Mouse (Mus musculus) macrophage (primary cell): ENCODE measurements around the gene Krt39. TPM values are rescaled to one million over a fixed set of nuclear protein-coding genes. Genes with fewer than 3 reads are reported as not detected.

Source experiments
- H3K27ac ChIP-seq: fragments of 350-480 bp; formaldehyde crosslinking; 2 replicates; pipeline ENCODE4 v1.9.0; 2021
- H3K36me3 ChIP-seq: fragments of 350-480 bp; formaldehyde crosslinking; 2 replicates; pipeline ENCODE4 v1.9.0; 2021; ENCODE audit errors: inconsistent target
- H3K4me3 ChIP-seq: fragments of 350-480 bp; formaldehyde crosslinking; 2 replicates; pipeline ENCODE4 v1.9.0; 2021; ENCODE audit errors: inconsistent target
- H3K79me2 ChIP-seq: fragments of 350-480 bp; formaldehyde crosslinking; 2 replicates; pipeline ENCODE4 v1.9.0; 2021; ENCODE audit errors: inconsistent target
- WGBS: methylation state at CpG from one replicate; pipeline ENCODE4 v1.1.7; 2026; ENCODE audit warnings: inconsistent platforms; ENCODE audit not compliant: missing documents; 5-methylcytosine and 5-hydroxymethylcytosine counted together
- polyA plus RNA-seq: library from polyadenylated mRNA; stranded (reverse); fragments of 250-400 nt; gene quantifications from 3 replicates; pipeline ENCODE4 v1.2.4, GENCODE M21; 2018; ENCODE audit warnings: inconsistent platforms
- total RNA-seq, 78 experiments: library from RNA; depleted of rRNA; stranded (reverse); fragments of 250-400 nt; gene quantifications; 1 replicate in 9 of 78; 2 replicates in 24 of 78; 3 replicates in 43 of 78; 4 replicates in 2 of 78; pipeline ENCODE4 v1.2.4; 2018; ENCODE audit warnings: inconsistent platforms in 56 of 78

Krt39 gene
- not detected for total RNA-seq (2018; cell fraction: chromatin; rRNA removed)
- not detected for total RNA-seq (2018; cell fraction: cytosol; rRNA removed)
- total RNA-seq (2018; cell fraction: nucleus; rRNA removed) = not detected
- not detected in 3 replicates for polyA plus RNA-seq

DNA sequence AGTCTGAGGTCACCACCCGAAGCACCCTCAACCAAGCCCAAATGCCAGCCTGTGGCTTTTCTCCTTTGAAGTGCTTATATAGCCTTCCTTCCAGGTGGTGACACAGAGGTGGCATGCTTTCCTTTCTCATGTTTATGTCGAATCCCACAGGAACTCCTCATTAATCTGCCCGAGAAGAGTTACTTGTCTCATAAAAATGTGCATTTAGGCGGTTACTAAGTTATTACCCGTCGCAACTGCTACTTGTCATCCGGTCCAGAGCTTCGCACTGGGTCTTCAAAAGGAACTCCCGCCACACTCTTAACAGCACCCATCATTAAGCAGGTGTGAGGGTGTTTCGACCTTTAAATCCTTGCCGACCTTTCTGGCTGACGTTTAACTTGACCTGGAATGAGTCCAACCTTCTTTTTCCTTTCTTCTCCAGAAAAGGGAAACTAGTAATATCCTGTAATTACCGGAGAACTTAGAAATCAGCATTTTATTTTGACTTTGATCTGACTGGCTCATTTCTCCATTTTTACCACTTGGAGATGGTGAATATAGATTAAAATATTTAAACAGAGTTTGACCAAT lies at the start of gene Krt39:
Gene Krt39, minus strand, starts transcription at position 51 of the 573 bp plus-strand sequence.
- Histone ChIP-seq H3K36me3 (no peaks in the 10 kb centered on the region), H3K4me3 (no peak within 1 kb of the TSS), H3K27ac (no peak within 1 kb of the TSS), H3K79me2 (no peaks in the 10 kb centered on the region)
- 71% methylated on average over 13 of the region's 13 CpGs for WGBS

DNA sequence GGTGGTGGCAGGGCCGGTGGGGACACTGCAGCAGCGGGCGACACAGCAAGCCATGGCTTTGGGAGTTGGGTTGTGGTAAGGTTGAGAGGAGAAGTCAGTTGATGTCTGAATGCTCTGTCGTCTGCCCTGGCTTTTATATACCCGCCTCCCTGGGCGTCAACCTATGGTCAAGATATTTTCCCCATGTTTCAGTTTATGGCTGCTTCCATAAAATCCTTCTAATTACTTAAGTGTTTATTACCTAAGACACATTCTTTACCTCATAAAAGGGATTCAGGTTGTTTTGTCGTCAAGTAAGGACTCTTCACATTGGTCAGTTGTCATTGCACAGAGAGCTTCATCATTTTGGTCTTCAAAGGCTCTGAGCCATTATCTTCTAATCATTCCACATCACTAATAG lies 45.4 kb upstream of the Krt39 start, which contains the start of gene Krtap3-1:
Gene Krtap3-1, minus strand, starts transcription at position 101 of the 400 bp plus-strand sequence.
- 84% methylated on average over 7 of the region's 7 CpGs for WGBS
- Histone ChIP-seq H3K4me3 (no peak within 1 kb of the TSS), H3K79me2 (no peaks in the 10 kb centered on the region), H3K36me3 (no peaks in the 10 kb centered on the region), H3K27ac (no peak within 1 kb of the TSS)

DNA sequence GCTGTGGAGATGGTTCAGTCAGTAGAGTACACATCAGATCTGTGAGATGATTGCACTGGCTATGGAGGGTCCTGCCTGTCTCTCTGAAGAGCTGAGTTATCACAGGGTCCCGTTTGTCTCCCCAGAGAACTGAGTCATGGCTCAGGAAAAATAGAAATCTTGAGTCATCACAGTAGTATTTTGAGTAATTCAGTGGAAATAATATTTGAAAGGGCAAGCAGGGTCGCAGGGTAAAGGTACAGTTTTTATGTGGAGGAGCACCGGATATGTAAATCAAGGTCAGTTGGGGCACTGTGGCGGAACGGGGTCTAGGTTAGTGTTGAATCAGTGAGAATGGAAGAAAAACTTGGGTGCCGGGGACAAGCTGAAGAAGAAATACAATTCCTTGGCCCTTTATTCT lies 41.4 kb upstream of the Krt39 start:
- Histone ChIP-seq H3K79me2 (no peaks in the 10 kb centered on the region), H3K27ac (no peak overlapping the region), H3K36me3 (no peaks in the 10 kb centered on the region), H3K4me3 (no peak overlapping the region)
- 81% methylated on average over 6 of the region's 6 CpGs for WGBS

DNA sequence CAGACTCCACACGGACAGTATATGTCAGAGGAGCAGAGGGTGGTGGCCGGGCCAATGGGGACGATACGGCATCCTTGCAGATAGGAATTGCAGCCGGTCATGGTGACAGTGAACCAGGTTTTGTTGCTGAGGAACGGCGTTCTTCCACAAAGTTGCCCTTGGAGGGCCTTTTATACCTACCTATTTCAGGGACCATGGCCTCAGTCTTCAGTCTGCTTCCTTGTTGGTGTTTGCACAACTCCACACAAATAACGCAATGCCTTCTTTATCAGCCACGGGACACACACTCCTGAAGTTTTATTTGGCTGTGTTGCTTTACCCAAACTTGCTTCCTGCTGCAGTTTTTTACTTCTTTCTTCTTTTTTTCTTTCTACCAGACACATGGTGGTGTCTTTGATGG lies 38.2 kb upstream of the Krt39 start, which contains the start of gene Gm11939:
Gene Gm11939, minus strand, starts transcription at position 101 of the 400 bp plus-strand sequence.
- H3K4me3 ChIP-seq = no peak within 1 kb of the TSS
- H3K27ac ChIP-seq = no peak within 1 kb of the TSS
- H3K79me2 ChIP-seq = no peaks in the 10 kb centered on the region
- WGBS = 94% methylated on average over 9 of the region's 9 CpGs
- no peaks in the 10 kb centered on the region for H3K36me3 ChIP-seq

DNA sequence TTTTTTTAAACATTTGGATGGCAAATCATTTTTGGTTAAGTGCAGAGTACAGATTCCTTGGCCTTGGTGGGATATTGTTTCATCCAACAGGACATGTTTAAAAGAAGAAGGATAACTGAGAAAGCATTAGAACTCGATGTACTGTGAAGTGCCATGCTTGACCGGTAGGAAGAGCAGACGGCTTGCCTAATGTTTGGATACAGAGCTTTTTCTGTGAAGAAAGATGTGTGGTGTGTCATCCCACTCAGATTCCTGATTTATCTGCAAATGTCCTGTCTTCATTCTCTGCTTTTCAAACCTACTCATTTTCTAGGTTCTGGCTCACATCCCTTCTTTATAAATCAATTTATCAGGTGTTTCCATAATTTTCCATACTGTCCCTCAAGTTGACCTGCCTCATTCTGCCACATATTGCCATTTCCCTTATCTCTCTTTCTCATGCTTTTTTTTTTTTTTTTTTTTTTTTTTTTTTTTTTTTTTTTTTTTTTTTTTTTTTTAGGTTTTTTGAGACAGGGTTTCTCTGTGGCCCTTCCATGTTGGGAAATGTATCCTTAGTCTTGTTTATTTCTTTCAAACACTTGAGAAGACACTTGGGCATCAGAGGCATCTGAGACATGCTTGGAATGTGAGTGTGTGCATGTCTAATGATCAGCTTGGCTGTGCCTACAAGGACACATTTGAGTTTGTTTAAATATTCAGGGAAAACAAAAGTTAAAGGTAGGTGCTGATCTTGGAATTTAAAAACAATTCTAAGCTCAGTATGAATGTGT lies 37.0 kb upstream of the Krt39 start:
- Histone ChIP-seq H3K36me3 (no peaks in the 10 kb centered on the region), H3K27ac (no peak overlapping the region), H3K79me2 (no peaks in the 10 kb centered on the region), H3K4me3 (no peak overlapping the region)
- WGBS = 78% methylated on average over 3 of the region's 3 CpGs

DNA sequence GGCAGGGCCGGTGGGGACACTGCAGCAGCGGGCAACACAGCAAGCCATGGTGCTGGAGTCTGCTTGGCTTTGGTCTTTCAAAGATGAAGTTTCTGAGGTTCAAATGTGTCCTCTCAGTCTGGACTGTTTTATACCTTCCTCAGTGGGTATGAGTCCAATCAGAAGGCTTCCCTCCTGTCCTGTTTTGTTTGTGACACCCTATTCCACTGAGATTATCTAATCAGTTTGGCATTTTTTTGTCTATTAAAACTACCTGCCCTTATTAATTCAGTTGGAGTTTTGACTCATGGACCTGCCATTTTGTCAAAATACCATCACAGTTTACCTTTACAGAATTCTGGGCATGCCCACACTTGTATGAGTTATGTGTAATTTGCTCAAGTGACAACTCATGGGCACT lies 35.6 kb upstream of the Krt39 start, which contains the start of gene Krtap3-2:
Gene Krtap3-2, minus strand, starts transcription at position 101 of the 400 bp plus-strand sequence.
- H3K27ac ChIP-seq = no peak within 1 kb of the TSS
- no peak within 1 kb of the TSS for H3K4me3 ChIP-seq
- no peaks in the 10 kb centered on the region for H3K79me2 ChIP-seq
- no peaks in the 10 kb centered on the region for H3K36me3 ChIP-seq
- WGBS = 50% methylated on average over 2 of the region's 2 CpGs

DNA sequence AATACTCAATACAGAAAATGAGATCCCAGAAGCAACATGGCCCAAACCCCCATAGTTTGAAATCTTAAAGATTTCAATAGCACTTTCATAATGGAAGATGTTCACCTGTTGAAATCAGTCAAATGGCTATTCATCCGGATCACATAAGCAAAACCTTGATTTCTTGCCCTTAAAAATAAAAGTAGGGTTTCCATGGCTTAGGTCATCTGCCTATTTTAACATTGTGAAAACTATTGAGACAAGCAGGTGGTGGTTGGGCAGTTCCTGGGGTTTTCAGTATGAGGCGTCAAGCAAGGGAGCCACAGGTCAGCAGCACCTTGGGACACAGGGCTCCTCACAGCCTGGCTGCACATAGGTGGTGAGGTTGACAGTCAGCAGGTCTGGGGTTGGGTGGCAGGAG lies 35.1 kb upstream of the Krt39 start:
- H3K27ac ChIP-seq = no peak overlapping the region
- no peak overlapping the region for H3K4me3 ChIP-seq
- no peaks in the 10 kb centered on the region for H3K79me2 ChIP-seq
- 70% methylated on average over 2 of the region's 2 CpGs for WGBS
- no peaks in the 10 kb centered on the region for H3K36me3 ChIP-seq

DNA sequence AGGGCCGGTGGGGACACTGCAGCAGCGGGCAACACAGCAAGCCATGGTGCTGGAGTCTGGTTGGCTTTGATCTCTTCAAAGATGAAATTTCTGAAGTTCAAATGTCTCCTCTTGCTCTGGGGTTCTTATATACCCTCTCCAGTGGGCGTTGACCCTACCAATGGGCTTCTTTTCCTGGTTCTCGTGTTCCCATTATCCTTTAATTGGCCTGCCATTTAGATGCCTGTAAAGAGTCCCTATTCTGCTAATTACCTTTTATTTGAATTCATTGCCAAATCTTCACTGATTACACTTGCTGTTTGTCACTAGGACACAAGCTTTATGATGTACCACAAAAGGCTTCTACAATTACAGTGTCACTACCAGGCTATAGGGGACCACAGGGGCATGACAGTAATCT lies 29.6 kb upstream of the Krt39 start, which contains the start of gene Krtap3-3:
Gene Krtap3-3, minus strand, starts transcription at position 101 of the 400 bp plus-strand sequence.
- H3K79me2 ChIP-seq = no peaks in the 10 kb centered on the region
- 69% methylated on average over 4 of the region's 4 CpGs for WGBS
- no peak within 1 kb of the TSS for H3K4me3 ChIP-seq
- no peaks in the 10 kb centered on the region for H3K36me3 ChIP-seq
- H3K27ac ChIP-seq = no peak within 1 kb of the TSS

DNA sequence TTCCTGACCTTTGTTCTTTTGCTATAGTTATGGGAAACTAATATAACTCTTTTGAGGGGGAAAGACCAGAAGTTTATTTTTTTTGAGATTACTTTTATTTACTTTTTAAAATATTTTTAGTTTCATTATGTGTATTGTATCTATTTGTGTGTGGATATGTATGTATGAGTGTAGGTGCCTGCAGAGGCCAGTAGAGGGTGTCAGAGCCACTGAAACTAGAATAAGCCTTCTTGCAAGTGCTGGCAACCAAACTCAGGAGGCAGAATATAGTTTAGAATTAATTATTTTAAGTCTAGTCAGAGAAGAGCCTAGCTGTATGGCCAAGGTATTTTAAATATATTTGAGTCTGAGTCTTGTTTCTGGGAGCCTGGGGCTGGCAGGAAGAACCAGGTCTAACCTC lies 26.8 kb upstream of the Krt39 start:
- Histone ChIP-seq H3K4me3 (no peak overlapping the region), H3K36me3 (no peaks in the 10 kb centered on the region), H3K79me2 (no peaks in the 10 kb centered on the region), H3K27ac (no peak overlapping the region)

DNA sequence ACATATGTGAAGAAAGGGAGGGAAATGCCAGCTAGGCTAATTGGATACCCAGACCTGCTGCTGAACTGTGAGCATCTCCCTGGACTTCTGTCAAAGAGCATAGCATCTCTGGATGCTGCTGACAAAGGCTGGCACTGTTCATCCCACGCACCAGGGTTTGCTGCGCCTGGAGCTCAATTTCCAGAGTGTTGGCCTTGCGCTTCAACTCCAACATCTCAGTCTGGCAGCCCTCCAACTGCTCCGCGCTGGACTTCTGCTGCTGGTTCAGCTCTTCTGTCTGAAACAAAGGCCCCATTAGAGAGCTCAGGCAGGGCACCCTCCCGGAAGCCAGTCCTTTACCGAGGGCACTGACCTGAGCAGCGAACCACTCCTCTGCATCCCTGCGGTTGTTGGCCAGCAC lies 18.6 kb upstream of the Krt39 start:
- no peak overlapping the region for H3K27ac ChIP-seq
- no peaks in the 10 kb centered on the region for H3K79me2 ChIP-seq
- no peaks in the 10 kb centered on the region for H3K36me3 ChIP-seq
- H3K4me3 ChIP-seq = no peak overlapping the region
- 89% methylated on average over 9 of the region's 9 CpGs for WGBS

DNA sequence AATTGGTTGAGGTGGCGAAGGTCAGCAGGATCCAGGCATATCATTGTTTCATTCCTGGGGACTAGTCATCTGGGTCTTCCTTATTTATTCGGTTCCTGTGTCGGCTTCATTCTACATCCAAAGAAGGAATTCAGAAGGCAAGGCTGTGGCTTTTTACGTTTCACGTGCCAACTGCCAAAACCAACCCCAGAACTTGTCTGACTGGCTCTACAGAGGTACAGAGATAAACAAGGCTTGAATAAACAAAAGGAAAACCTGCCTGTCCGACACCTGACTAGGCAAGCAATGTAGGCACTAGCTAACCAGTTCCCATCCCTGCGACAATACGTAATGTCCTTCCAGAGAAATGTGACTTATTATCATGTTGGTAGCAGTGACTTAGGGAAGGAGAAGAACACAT lies 7.0 kb downstream of the Krt39 start:
- Histone ChIP-seq H3K79me2 (no peaks in the 10 kb centered on the region), H3K4me3 (no peak overlapping the region), H3K36me3 (no peaks in the 10 kb centered on the region), H3K27ac (no peak overlapping the region)
- WGBS = 89% methylated on average over 8 of the region's 8 CpGs

DNA sequence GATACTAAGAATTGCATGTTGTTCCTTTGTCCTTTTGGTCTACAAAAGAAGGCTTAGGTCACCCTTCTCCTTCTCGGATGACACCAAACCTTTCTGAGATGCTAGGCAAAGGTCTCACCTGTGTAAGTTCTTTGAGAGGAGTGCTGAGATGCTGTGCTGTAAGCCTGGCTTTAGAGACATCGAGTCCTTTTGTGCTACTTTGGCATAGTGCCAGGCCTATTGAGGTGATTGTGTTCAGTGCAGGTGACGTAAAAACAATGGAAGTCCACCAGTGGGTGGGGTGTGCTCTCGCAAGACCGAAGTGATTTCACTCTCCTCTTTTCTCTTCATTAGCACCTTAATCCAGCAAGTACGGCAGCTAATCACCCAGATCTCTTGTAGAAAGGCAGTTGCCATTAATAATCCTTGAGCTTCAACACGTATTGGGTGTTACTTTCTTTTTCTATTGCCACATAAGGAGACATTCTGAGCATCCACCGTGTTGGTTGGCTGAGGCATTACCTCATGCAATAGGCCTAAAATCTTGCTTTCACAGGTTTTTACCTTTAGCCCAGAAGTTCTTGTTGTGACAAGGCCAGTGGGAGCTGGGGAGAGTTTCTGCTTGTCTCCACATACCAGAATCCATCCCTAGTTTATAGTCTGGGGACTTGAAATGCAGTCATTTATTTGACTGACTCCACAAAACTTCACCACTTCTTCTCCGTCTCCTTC lies 20.9 kb downstream of the Krt39 start:
- Histone ChIP-seq H3K27ac (no peak overlapping the region), H3K79me2 (no peaks in the 10 kb centered on the region), H3K36me3 (no peaks in the 10 kb centered on the region), H3K4me3 (no peak overlapping the region)
- WGBS = 77% methylated on average over 9 of the region's 9 CpGs

DNA sequence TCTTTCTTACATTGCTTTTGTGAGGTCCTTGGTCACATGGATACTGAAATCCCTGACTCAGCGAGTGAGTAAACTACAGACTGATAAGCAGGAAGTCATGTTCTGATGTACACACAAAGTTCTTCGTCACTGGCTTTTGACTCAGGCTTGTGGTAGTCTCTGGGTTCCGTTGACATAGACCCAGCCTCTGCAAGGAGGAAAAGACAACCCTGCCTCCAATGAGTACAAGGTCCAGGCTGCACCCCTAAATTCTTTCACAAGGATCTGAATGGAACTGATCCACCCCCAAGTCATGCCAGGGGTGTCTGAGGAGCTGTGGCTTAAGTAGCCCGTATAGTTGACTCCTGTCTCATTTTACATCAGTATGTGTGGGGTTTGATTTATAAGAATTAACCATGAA lies 24.7 kb downstream of the Krt39 start:
- no peak overlapping the region for H3K4me3 ChIP-seq
- H3K27ac ChIP-seq = no peak overlapping the region
- 73% methylated on average over 4 of the region's 4 CpGs for WGBS
- no peaks in the 10 kb centered on the region for H3K36me3 ChIP-seq
- no peaks in the 10 kb centered on the region for H3K79me2 ChIP-seq

DNA sequence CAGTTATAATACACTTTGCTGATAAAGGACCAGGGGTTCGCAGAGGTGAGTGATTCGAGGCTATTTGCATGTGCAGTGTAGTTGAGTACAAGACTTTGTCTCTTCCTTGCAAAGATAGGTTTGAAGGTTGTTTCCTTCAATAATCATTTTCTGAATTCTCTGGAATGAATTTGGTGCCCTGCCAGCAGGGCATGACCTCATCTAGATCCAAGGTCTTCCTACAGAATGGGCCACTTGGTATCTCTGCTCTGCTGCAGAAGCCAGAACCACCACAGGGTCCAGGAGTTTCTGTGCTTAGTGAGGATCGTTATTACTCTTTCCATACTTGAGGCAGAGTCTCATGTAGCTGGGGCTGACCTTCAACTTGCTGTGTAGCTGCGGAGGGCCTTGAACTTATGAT lies 26.4 kb downstream of the Krt39 start:
- H3K36me3 ChIP-seq = no peaks in the 10 kb centered on the region
- WGBS = 88% methylated on average over 4 of the region's 4 CpGs
- no peak overlapping the region for H3K27ac ChIP-seq
- H3K4me3 ChIP-seq = no peak overlapping the region
- no peaks in the 10 kb centered on the region for H3K79me2 ChIP-seq

DNA sequence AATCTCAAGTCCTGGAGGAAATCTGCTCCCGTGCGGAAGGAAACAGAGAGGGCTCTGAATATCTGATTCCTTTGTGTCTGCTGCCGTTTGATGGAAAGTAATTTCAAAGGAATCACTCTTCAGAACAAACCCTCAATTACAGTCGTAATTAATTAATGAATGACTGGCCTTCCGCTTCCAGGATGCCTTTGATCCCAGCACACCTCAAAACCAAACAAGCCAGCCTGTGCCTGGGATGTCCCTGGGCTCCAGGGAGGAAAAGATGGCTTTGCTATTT lies 27.6 kb downstream of the Krt39 start:
- no peak overlapping the region for H3K27ac ChIP-seq
- H3K79me2 ChIP-seq = no peaks in the 10 kb centered on the region
- 49% methylated on average over 5 of the region's 5 CpGs for WGBS
- H3K4me3 ChIP-seq = no peak overlapping the region
- H3K36me3 ChIP-seq = no peaks in the 10 kb centered on the region
